Mouse (Mus musculus) midbrain, postnatal 0 days (tissue): ENCODE measurements around the gene Smim5. TPM values are rescaled to one million over a fixed set of nuclear protein-coding genes. Genes with fewer than 3 reads are reported as not detected.
A peak's percentile ranks its signal among the peaks of the same experiment; 100 is the strongest.

ENCODE experiments used
- ATAC-seq: fragments of 200-750 bp; cut with Nextera tagmentation; 2 replicates; pipeline ENCODE4 v1.8.0; 2017; ENCODE audit warnings: moderate number of reproducible peaks, mild to moderate bottlenecking, moderate TSS enrichment, moderate library complexity; ENCODE audit not compliant: low FRiP score
- DNase-seq: peaks from one replicate; pipeline ENCODE4 v3.0.0-alpha.2; 2015; ENCODE audit warnings: low spot score
- H3K27ac ChIP-seq: fragments of 300-500 bp; sonication (generic); 2 replicates; pipeline ENCODE4 v1.5.1; 2014; ENCODE audit warnings: low read depth, mild to moderate bottlenecking, low read length, mixed read lengths
- H3K27me3 ChIP-seq: fragments of 300-500 bp; sonication (generic); 2 replicates; pipeline ENCODE4 v1.6.1; 2014; ENCODE audit warnings: low read length, control low read depth, mixed read lengths; ENCODE audit not compliant: insufficient read depth
- H3K36me3 ChIP-seq: fragments of 300-500 bp; sonication (generic); 2 replicates; pipeline ENCODE4 v1.6.1; 2014; ENCODE audit warnings: low read length, control low read depth, mixed read lengths; ENCODE audit not compliant: insufficient read depth
- H3K4me1 ChIP-seq: fragments of 300-500 bp; sonication (generic); 2 replicates; pipeline ENCODE4 v1.6.1; 2014; ENCODE audit warnings: mild to moderate bottlenecking, control low read depth, antibody characterized with exemption, low read length, mixed read lengths; ENCODE audit not compliant: insufficient read depth
- H3K4me2 ChIP-seq: fragments of 300-500 bp; sonication (generic); 2 replicates; pipeline ENCODE4 v1.6.1; 2014; ENCODE audit warnings: low read depth, mild to moderate bottlenecking, low read length, mixed read lengths; ENCODE audit not compliant: poor library complexity, severe bottlenecking
- H3K4me3 ChIP-seq: fragments of 300-500 bp; sonication (generic); 2 replicates; pipeline ENCODE4 v1.5.1; 2014; ENCODE audit warnings: low read depth, mild to moderate bottlenecking, low read length, moderate library complexity
- H3K9ac ChIP-seq: fragments of 300-500 bp; sonication (generic); replicated peaks from 2 replicates; pipeline ENCODE4 v1.6.1; 2014; ENCODE audit warnings: mild to moderate bottlenecking, low read length, moderate library complexity, mixed read lengths; ENCODE audit not compliant: poor library complexity, severe bottlenecking
- H3K9me3 ChIP-seq: fragments of 300-500 bp; sonication (generic); 2 replicates; pipeline ENCODE4 v1.6.1; 2016; ENCODE audit warnings: low read length, control low read depth
- CTCF ChIP-seq: IDR thresholded peaks from 2 replicates; pipeline ENCODE4 v1.5.1; 2016; ENCODE audit warnings: antibody characterized with exemption, mild to moderate bottlenecking
- WGBS: fragments of 180-500 bp; shearing (Covaris S2); extraction: QIAGEN DNeasy Blood & Tissue Kit; methylation state at CpG from one replicate; pipeline ENCODE4 v1.1.7; 2014; 5-methylcytosine and 5-hydroxymethylcytosine counted together
- polyA plus RNA-seq: library from polyadenylated mRNA; unstranded; fragments of >200 nt; fragmentation: Nextera tagmentation; extraction: Ambion mirVana; gene quantifications from 2 replicates; pipeline ENCODE4 v1.2.1, GENCODE M21; 2015
- total RNA-seq: library from RNA; depleted of rRNA; stranded (reverse); fragments of >200 nt; gene quantifications from 2 replicates; pipeline ENCODE4 v1.2.3, GENCODE M21; 2014; rRNA removed

Gene Smim5
- total and polyA plus RNA-seq, 2 experiments from 2014 or later: 1.5 TPM; not detected in 1

DNA sequence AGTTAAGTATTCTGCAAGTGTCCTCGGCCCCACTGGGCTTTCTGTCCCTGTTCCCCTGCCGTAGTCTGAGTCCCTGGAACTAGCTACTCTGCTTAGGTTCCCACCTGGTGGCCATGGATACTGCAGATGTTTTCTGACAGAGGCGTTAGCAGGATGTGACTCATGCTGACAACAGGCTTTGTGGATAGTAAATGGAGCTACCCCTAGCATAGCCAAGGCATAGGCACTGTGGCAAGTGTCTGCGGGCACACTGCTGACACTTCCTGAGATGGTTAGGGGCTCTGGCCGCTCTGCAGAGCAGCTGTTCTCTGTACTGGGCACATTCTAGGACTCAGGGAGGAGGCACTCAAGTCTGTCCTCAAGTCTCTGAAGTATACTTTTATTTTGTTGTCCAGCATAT, 54.9 kb downstream of the Smim5 start:
- H3K36me3 ChIP-seq: peaks cover 46% of the 10 kb centered on the region
- H3K4me3 ChIP-seq: no peak overlapping the region
- H3K9me3 ChIP-seq: no peaks in the 10 kb centered on the region
- no peak overlapping the region for H3K27ac ChIP-seq
- H3K4me1 ChIP-seq: no peaks in the 10 kb centered on the region
- no peaks in the 10 kb centered on the region for H3K27me3 ChIP-seq
- no peak overlapping the region for H3K9ac ChIP-seq
- DNase-seq (no peak), ATAC-seq (no peak)
- H3K4me2 ChIP-seq: no peak overlapping the region
- WGBS: 86% methylated on average over 5 of the region's 5 CpGs
- TF ChIP-seq CTCF: no peak

GRCm38 (mm10) chr11:115955195-115955858, 55.6 kb downstream of the Smim5 start:
- Histone ChIP-seq H3K4me3 (no peak overlapping the region), H3K9ac (no peak overlapping the region), H3K4me1 (no peaks in the 10 kb centered on the region), H3K4me2 (no peak overlapping the region), H3K27me3 (no peaks in the 10 kb centered on the region), H3K36me3 (peaks cover 46% of the 10 kb centered on the region), H3K27ac (no peak overlapping the region), H3K9me3 (no peaks in the 10 kb centered on the region)
- WGBS: 70% methylated on average over 10 of the region's 10 CpGs
- ATAC-seq (peak; percentile 20; the same call in 1 of the 2 replicates), DNase-seq (peak; percentile 66)
- TF ChIP-seq CTCF: no peak

Other genes starting within 250 kb of the Smim5 start
- gene Grb2, start 191.4 kb upstream of the Smim5 start, total RNA-seq: 85.8 and 87.0 TPM in 2 replicates
- gene Grb2, start 191.4 kb upstream of the Smim5 start, polyA plus RNA-seq: 153 and 158 TPM in 2 replicates
- 26.5 and 32.7 TPM in 2 replicates for gene Tmem94, start 134.5 kb upstream of the Smim5 start, total RNA-seq
- 14.6 and 15.9 TPM in 2 replicates for gene Tmem94, start 134.5 kb upstream of the Smim5 start, polyA plus RNA-seq
- 18.5 and 27.9 TPM in 2 replicates for gene Caskin2, start 86.3 kb upstream of the Smim5 start, total RNA-seq
- gene Caskin2, start 86.3 kb upstream of the Smim5 start, polyA plus RNA-seq: 7.2 and 8.3 TPM in 2 replicates
- gene Tsen54, start 85.2 kb upstream of the Smim5 start, total RNA-seq: 25.0 and 27.7 TPM in 2 replicates
- 14.8 and 15.5 TPM in 2 replicates for gene Tsen54, start 85.2 kb upstream of the Smim5 start, polyA plus RNA-seq
- gene Llgl2, start 75.9 kb upstream of the Smim5 start, total RNA-seq: 0.99 and 1.0 TPM in 2 replicates
- 0.51 and 0.81 TPM in 2 replicates for gene Llgl2, start 75.9 kb upstream of the Smim5 start, polyA plus RNA-seq
- gene Myo15b, start 41.6 kb upstream of the Smim5 start, total RNA-seq: not detected in 2 replicates
- 0.09 and 0.29 TPM in 2 replicates for gene Myo15b, start 41.6 kb upstream of the Smim5 start, polyA plus RNA-seq
- not detected in 2 replicates for gene Smim6, start 12.1 kb downstream of the Smim5 start, total RNA-seq
- gene Smim6, start 12.1 kb downstream of the Smim5 start, polyA plus RNA-seq: 0.26 TPM in 1 of 2 replicates, not detected in the other
- 44.3 and 46.4 TPM in 2 replicates for gene Sap30bp, start 33.3 kb downstream of the Smim5 start, total RNA-seq
- gene Sap30bp, start 33.3 kb downstream of the Smim5 start, polyA plus RNA-seq: 43.3 and 54.3 TPM in 2 replicates
- 18.9 and 20.4 TPM in 2 replicates for gene Recql5, start 33.5 kb downstream of the Smim5 start, total RNA-seq
- 8.0 and 10.5 TPM in 2 replicates for gene Recql5, start 33.5 kb downstream of the Smim5 start, polyA plus RNA-seq
- gene Itgb4, start 74.7 kb downstream of the Smim5 start, total RNA-seq: 2.2 and 3.0 TPM in 2 replicates
- gene Itgb4, start 74.7 kb downstream of the Smim5 start, polyA plus RNA-seq: 1.0 and 1.2 TPM in 2 replicates
- gene Galk1, start 112.8 kb downstream of the Smim5 start, total RNA-seq: 36.3 and 44.0 TPM in 2 replicates
- 47.7 and 49.5 TPM in 2 replicates for gene Galk1, start 112.8 kb downstream of the Smim5 start, polyA plus RNA-seq
- 568 and 792 TPM in 2 replicates for gene H3f3b, start 128.0 kb downstream of the Smim5 start, total RNA-seq
- 2,143 and 2,254 TPM in 2 replicates for gene H3f3b, start 128.0 kb downstream of the Smim5 start, polyA plus RNA-seq
- 45.2 and 55.1 TPM in 2 replicates for gene Unk, start 130.4 kb downstream of the Smim5 start, total RNA-seq
- 25.5 and 26.7 TPM in 2 replicates for gene Unk, start 130.4 kb downstream of the Smim5 start, polyA plus RNA-seq
- gene Unc13d, start 178.0 kb downstream of the Smim5 start, total RNA-seq: 0.22 and 0.71 TPM in 2 replicates
- 0.67 and 0.77 TPM in 2 replicates for gene Unc13d, start 178.0 kb downstream of the Smim5 start, polyA plus RNA-seq
- gene Wbp2, start 187.0 kb downstream of the Smim5 start, total RNA-seq: 119 and 150 TPM in 2 replicates
- gene Wbp2, start 187.0 kb downstream of the Smim5 start, polyA plus RNA-seq: 254 and 267 TPM in 2 replicates
- 12.6 and 16.8 TPM in 2 replicates for gene Trim47, start 227.2 kb downstream of the Smim5 start, total RNA-seq
- gene Trim47, start 227.2 kb downstream of the Smim5 start, polyA plus RNA-seq: 9.0 and 11.7 TPM in 2 replicates
- gene Trim65, start 231.2 kb downstream of the Smim5 start, total RNA-seq: 5.7 and 7.6 TPM in 2 replicates
- 2.3 TPM in 2 replicates for gene Trim65, start 231.2 kb downstream of the Smim5 start, polyA plus RNA-seq
- gene Mrpl38, start 238.9 kb downstream of the Smim5 start, total RNA-seq: 74.3 and 100 TPM in 2 replicates
- 77.0 and 78.7 TPM in 2 replicates for gene Mrpl38, start 238.9 kb downstream of the Smim5 start, polyA plus RNA-seq